Mouse (Mus musculus) olfactory bulb, adult 2 months (tissue): ENCODE measurements around the gene BC107364.
"Not testable (repeated sequence)": the region's sequence is repeated elsewhere in the genome, so short reads cannot be mapped to it uniquely, and the experiment has no call there.

Experiments
- CTCF ChIP-seq: fragments of 200-500 bp; IDR thresholded peaks from 2 replicates; pipeline ENCODE4 v1.5.1; 2012; ENCODE audit warnings: low read depth, mild to moderate bottlenecking, low read length, moderate library complexity; ENCODE audit not compliant: insufficient read depth
- POLR2A ChIP-seq: fragments of 200-500 bp; IDR thresholded peaks from 2 replicates; pipeline ENCODE4 v1.6.1; 2012; ENCODE audit warnings: mild to moderate bottlenecking, low read depth, low read length, moderate library complexity; ENCODE audit not compliant: insufficient read depth

GRCm38 (mm10) chr3:96449762-96450585 is 2.1 kb downstream of the BC107364 start:
- TF ChIP-seq CTCF, POLR2A: not testable (repeated sequence)
